Mouse (Mus musculus) bone marrow, adult 2 months (tissue): Measurements from ENCODE around the gene Akap6.

Source experiments
- CTCF ChIP-seq: fragments of 200-500 bp; IDR thresholded peaks from 2 replicates; pipeline ENCODE4 v1.5.1; 2011; ENCODE audit warnings: low read length, control low read depth; ENCODE audit not compliant: control insufficient read depth, insufficient read depth
- POLR2A ChIP-seq: fragments of 200-500 bp; IDR thresholded peaks from 2 replicates; pipeline ENCODE4 v1.6.1; 2011; ENCODE audit warnings: low read depth, mild to moderate bottlenecking, control low read depth, low read length, borderline replicate concordance; ENCODE audit not compliant: control insufficient read depth

DNA sequence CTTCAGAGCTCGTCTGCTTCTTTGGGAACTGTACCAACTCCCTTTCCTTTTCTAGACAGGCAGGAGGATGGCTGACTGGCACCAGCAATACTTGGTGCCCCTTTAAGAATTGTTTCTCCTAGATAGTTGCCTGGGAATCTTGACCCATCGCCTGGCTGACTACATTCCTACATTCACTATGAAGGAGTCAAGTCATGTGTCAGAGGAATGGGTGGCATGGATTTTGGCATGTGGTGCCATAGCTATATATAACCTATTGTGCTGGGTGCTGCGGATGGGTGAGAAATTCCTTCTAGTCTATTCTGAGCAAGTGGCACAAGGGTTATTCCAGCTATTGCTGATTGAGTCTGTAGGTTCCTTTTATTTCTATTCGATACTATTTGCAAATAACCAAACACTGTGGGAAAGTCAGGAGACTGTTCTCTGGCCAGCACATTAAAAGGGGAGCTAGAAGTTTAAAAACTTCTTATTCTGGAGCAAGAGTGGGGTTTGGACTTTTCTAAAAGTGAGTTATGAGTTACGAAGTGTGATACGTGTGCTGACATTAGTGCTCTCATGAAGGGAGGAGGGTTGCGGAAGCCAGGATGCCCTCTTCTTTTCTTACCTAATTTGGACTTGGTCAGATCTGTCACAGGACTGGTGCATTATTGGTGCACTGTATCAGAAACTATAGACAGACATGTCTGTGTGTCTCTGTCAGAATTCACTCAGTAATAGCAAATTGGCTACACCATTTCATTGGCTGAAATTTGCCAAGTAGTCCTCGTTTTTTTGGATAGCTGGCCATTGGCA, 178.0 kb downstream of the Akap6 start:
- TF ChIP-seq POLR2A (no peak), CTCF (no peak)
